In the genomic region with DNA sequence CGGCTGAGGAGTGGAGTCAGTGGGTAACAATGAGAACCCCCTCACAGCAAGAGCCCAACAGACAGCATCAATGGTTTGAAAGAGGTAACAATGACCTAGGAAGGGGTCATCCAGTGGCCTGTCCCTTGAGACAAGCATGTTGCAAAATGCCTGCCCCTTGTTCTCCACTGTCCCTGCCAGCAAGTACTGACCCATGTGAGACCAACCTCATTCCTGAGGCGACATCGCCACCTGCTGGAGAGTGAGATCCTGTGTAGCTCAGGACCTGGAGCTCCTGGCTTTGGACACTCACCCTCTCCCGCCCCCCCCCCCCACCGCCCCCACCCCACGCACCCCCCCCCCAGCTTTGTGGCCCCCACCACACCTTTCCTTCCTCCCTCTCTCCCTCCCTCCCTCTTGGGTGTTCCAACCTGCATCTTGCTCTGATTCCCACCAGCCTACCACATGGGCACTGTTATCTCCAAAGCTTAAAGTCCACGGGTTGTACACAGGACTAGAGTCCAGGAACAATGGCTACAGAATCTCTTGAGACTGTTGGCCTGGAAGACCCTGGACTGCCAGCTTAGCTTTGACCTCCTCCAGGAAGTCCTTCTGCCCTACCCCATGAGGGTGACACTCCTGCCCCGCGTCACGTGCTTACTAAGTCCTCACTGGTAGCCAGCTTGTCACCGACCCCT, we compare ENCODE assay signal across 8 mouse cellular contexts. TPM values are rescaled to one million over a fixed set of nuclear protein-coding genes. Genes with fewer than 3 reads are reported as not detected.
DNase-seq lines count a peak whose midpoint lies in the region; ATAC-seq and TF ChIP-seq lines count a peak whose summit lies in the region.

No protein-coding gene starts in this region.

- H3K36me3 ChIP-seq in limb, embryonic 10.5 days: no peaks in the 10 kb centered on the region
- H3K36me3 ChIP-seq in midbrain, embryonic 14.5 days (ENCODE audit: control insufficient read depth, insufficient read depth, low read length): no peaks in the 10 kb centered on the region
- no peaks in the 10 kb centered on the region for H3K36me3 ChIP-seq in small intestine, adult 2 months (ENCODE audit: control insufficient read depth, insufficient read depth, low read length)

- H3K4me3 ChIP-seq in limb, embryonic 10.5 days: no peak overlapping the region
- no peak overlapping the region for H3K4me3 ChIP-seq in midbrain, embryonic 14.5 days (replicated peaks; ENCODE audit: low read depth, low read length)
- H3K4me3 ChIP-seq in small intestine, adult 2 months (ENCODE audit: low read depth, low read length): no peak overlapping the region

- DNase-seq in adrenal gland, adult 2 months: peak; percentile 90
- DNase-seq in embryo, embryonic 10 days (ENCODE audit: low spot score): peak; percentile 95
- DNase-seq in gastrocnemius, postnatal 4 days (ENCODE audit: low spot score in 2 of 2): peak; percentile 88 to 93
- peak; percentile 94 for DNase-seq in kidney, adult 18-20 months
- peak; percentile 92 for DNase-seq in limb, embryonic 10.5 days (ENCODE audit: low spot score)
- DNase-seq in midbrain, embryonic 14.5 days: peak; percentile 93

- H3K4me2 ChIP-seq in midbrain, embryonic 14.5 days (ENCODE audit: low read length): no peak overlapping the region

- peak overlapping the region; percentile 59; the same call in 1 of the 2 replicates for H3K27ac ChIP-seq in limb, embryonic 10.5 days
- no peak overlapping the region for H3K27ac ChIP-seq in midbrain, embryonic 14.5 days (replicated peaks; ENCODE audit: low read depth, low read length)
- H3K27ac ChIP-seq in small intestine, adult 2 months (ENCODE audit: insufficient read depth, low read depth, low read length): peak overlapping the region; percentile 66

- no peak overlapping the region for H3K9ac ChIP-seq in midbrain, embryonic 14.5 days (replicated peaks; ENCODE audit: low read length)

- ATAC-seq in midbrain, embryonic 14.5 days (ENCODE audit: low FRiP score, low TSS enrichment): peak; percentile 65; the same call in 1 of the 2 replicates
- no peak for ATAC-seq in activated CD4-positive, CD25-positive, alpha-beta regulatory T cell, adult 4 months

- H3K27me3 ChIP-seq in limb, embryonic 10.5 days (ENCODE audit: low read depth, poor library complexity, severe bottlenecking): no peaks in the 10 kb centered on the region
- H3K27me3 ChIP-seq in midbrain, embryonic 14.5 days (ENCODE audit: control insufficient read depth, insufficient read depth, low read length): no peaks in the 10 kb centered on the region
- no peaks in the 10 kb centered on the region for H3K27me3 ChIP-seq in small intestine, adult 2 months (ENCODE audit: control insufficient read depth, insufficient read depth, low read length)

- WGBS in limb, embryonic 10.5 days: 64% methylated on average over 8 of the region's 11 CpGs
- WGBS in midbrain, embryonic 14.5 days: 60% methylated on average over 8 of the region's 11 CpGs
- 15% methylated on average over 11 of the region's 11 CpGs for WGBS in small intestine, adult 2 months

- H3K9me3 ChIP-seq in limb, embryonic 10.5 days (replicated peaks): peaks cover 5% of the 10 kb centered on the region; the same call in 1 of the 2 replicates
- 0 out of 2 replicates have a peak, but pooled peaks cover 7% of the 10 kb centered on the region for H3K9me3 ChIP-seq in midbrain, embryonic 14.5 days (ENCODE audit: control insufficient read depth, low read length)

- peak; percentile 83 for TF ChIP-seq CTCF in small intestine, adult 2 months (IDR thresholded peaks at IDR 0.05; ENCODE audit: extremely low read depth, insufficient read length, insufficient replicate concordance, low read depth, low read length)

- H3K4me1 ChIP-seq in limb, embryonic 10.5 days: peaks cover 31% of the 10 kb centered on the region
- H3K4me1 ChIP-seq in midbrain, embryonic 14.5 days (ENCODE audit: control insufficient read depth, insufficient read depth, low read length): peaks cover 7% of the 10 kb centered on the region; the same call in 1 of the 2 replicates
- peaks cover 21% of the 10 kb centered on the region for H3K4me1 ChIP-seq in small intestine, adult 2 months (ENCODE audit: control insufficient read depth, insufficient read depth, insufficient read length, low read length)

- no peak for TF ChIP-seq POLR2A in small intestine, adult 2 months (IDR thresholded peaks at IDR 0.05; ENCODE audit: low read depth, low read length)

RNA-seq across cellular contexts. Expression of gene Sept9, which starts 22.0 kb away (rescaled TPM):
- 100 to 1,000 TPM; 143 to 149 TPM for total RNA-seq in adrenal gland, adult 2 months (2021)
- 46.5 and 53.7 TPM in 2 replicates for polyA plus RNA-seq in adrenal gland, adult 2 months (2012; rRNA removed)
- 10 to 100 TPM; 75.1 to 78.9 TPM for total RNA-seq in gastrocnemius, postnatal 4 days (2021)
- polyA plus RNA-seq in limb, embryonic 10.5 days (2016; fragmentation: Nextera tagmentation; extraction: Ambion mirVana): 265 and 282 TPM in 2 replicates
- polyA plus RNA-seq in midbrain, embryonic 14.5 days (2014; fragmentation: Nextera tagmentation; extraction: Ambion mirVana): 91.8 and 97.4 TPM in 2 replicates
- 17.0 and 31.0 TPM in 2 replicates for polyA plus RNA-seq in small intestine, adult 2 months (2012; rRNA removed)
- polyA plus RNA-seq in activated CD4-positive, CD25-positive, alpha-beta regulatory T cell, adult 4 months (2017; shearing (Covaris generic)): 100 to 1,000 TPM; 265 to 345 TPM
